Mouse (Mus musculus) yolk sac, embryonic 10.5 days (tissue): ENCODE data around the gene Nop14.
"Not testable (repeated sequence)": the region's sequence is repeated elsewhere in the genome, so short reads cannot be mapped to it uniquely, and the experiment has no call there.

Source experiments
- DNase-seq: peaks from one replicate; pipeline ENCODE4 v3.0.0-alpha.2; 2017; ENCODE audit warnings: low spot score

Gene Nop14

GRCm38 (mm10) chr5:34632996-34633395 is 27.0 kb downstream of the Nop14 start:
- DNase-seq, result no peak

GRCm38 (mm10) chr5:34609966-34610365 is 50.0 kb downstream of the Nop14 start:
- no peak for DNase-seq

- no peak for DNase-seq
Measured at GRCm38 (mm10) chr5:34608226-34608625, 51.7 kb downstream of the Nop14 start.

GRCm38 (mm10) chr5:34607100-34607880 is 52.7 kb downstream of the Nop14 start:
- DNase-seq, result no peak

- DNase-seq, result no peak
Measured at GRCm38 (mm10) chr5:34604576-34604975, 55.4 kb downstream of the Nop14 start.

- DNase-seq, result no peak
Measured at GRCm38 (mm10) chr5:34593202-34593727, 66.7 kb downstream of the Nop14 start.

- no peak for DNase-seq
Measured at GRCm38 (mm10) chr5:34592666-34593065, 67.3 kb downstream of the Nop14 start.

- DNase-seq, result not testable (repeated sequence)
Measured at GRCm38 (mm10) chr5:34592224-34592623, 67.7 kb downstream of the Nop14 start.

- DNase-seq, result no peak
Measured at GRCm38 (mm10) chr5:34591388-34592004, 68.5 kb downstream of the Nop14 start.

GRCm38 (mm10) chr5:34590702-34591101 is 69.2 kb downstream of the Nop14 start:
- no peak for DNase-seq

- DNase-seq, result no peak
Measured at GRCm38 (mm10) chr5:34590059-34590458, 69.9 kb downstream of the Nop14 start.
